8 mouse cellular contexts compared by ENCODE assay signal in genomic region chr7:100984452-100985395, GRCm38 (mm10). TPM values are rescaled to one million over a fixed set of nuclear protein-coding genes. Genes with fewer than 3 reads are reported as not detected.
A peak's percentile ranks its signal among the peaks of the same experiment; 100 is the strongest.
DNase-seq lines count a peak whose midpoint lies in the region; ATAC-seq lines count a peak whose summit lies in the region.

No protein-coding gene starts in this region.

- no peaks in the 10 kb centered on the region for H3K9me3 ChIP-seq in forebrain, embryonic 10.5 days
- no peaks in the 10 kb centered on the region for H3K9me3 ChIP-seq in forebrain, embryonic 15.5 days
- no peaks in the 10 kb centered on the region for H3K9me3 ChIP-seq in intestine, embryonic 15.5 days
- H3K9me3 ChIP-seq in stomach, embryonic 15.5 days: no peaks in the 10 kb centered on the region

- no peak overlapping the region for H3K4me2 ChIP-seq in forebrain, embryonic 15.5 days (replicated peaks)
- H3K4me2 ChIP-seq in intestine, embryonic 15.5 days (replicated peaks): peak overlapping the region; percentile 40
- peak overlapping the region; percentile 25 for H3K4me2 ChIP-seq in stomach, embryonic 15.5 days

- H3K9ac ChIP-seq in forebrain, embryonic 15.5 days (replicated peaks): no peak overlapping the region
- H3K9ac ChIP-seq in intestine, embryonic 15.5 days: no peak overlapping the region
- no peak overlapping the region for H3K9ac ChIP-seq in stomach, embryonic 15.5 days

- H3K27me3 ChIP-seq in forebrain, embryonic 10.5 days (ENCODE audit: poor library complexity, severe bottlenecking): peaks cover 12% of the 10 kb centered on the region
- H3K27me3 ChIP-seq in forebrain, embryonic 15.5 days: no peaks in the 10 kb centered on the region
- H3K27me3 ChIP-seq in intestine, embryonic 15.5 days (replicated peaks): no peaks in the 10 kb centered on the region
- no peaks in the 10 kb centered on the region for H3K27me3 ChIP-seq in stomach, embryonic 15.5 days (replicated peaks)

- no peaks in the 10 kb centered on the region for H3K36me3 ChIP-seq in forebrain, embryonic 10.5 days (replicated peaks)
- H3K36me3 ChIP-seq in forebrain, embryonic 15.5 days: no peaks in the 10 kb centered on the region
- H3K36me3 ChIP-seq in intestine, embryonic 15.5 days: no peaks in the 10 kb centered on the region
- no peaks in the 10 kb centered on the region for H3K36me3 ChIP-seq in stomach, embryonic 15.5 days

- H3K4me1 ChIP-seq in forebrain, embryonic 10.5 days: peaks cover 21% of the 10 kb centered on the region
- H3K4me1 ChIP-seq in forebrain, embryonic 15.5 days: peaks cover 3% of the 10 kb centered on the region; the same call in 1 of the 2 replicates
- H3K4me1 ChIP-seq in brown adipose tissue, adult 24 weeks (ENCODE audit: control insufficient read depth, insufficient read depth, insufficient read length, low read length): peaks cover 7% of the 10 kb centered on the region
- H3K4me1 ChIP-seq in intestine, embryonic 15.5 days (replicated peaks): peaks cover 12% of the 10 kb centered on the region
- H3K4me1 ChIP-seq in stomach, embryonic 15.5 days: peaks cover 15% of the 10 kb centered on the region

- no peak for DNase-seq in forebrain, embryonic 10.5 days (ENCODE audit: extremely low spot score, low spot score)
- DNase-seq in lung, adult 18-20 months: peak; percentile 39 to 41
- no peak for DNase-seq in layer of hippocampus, adult 9-11 months
- DNase-seq in T-cell, adult 2 months (ENCODE audit: low spot score): no peak

- WGBS in forebrain, embryonic 10.5 days: 37% methylated on average over 21 of the region's 21 CpGs
- WGBS in forebrain, embryonic 15.5 days: 38% methylated on average over 21 of the region's 21 CpGs
- WGBS in intestine, embryonic 15.5 days: 32% methylated on average over 21 of the region's 21 CpGs
- 35% methylated on average over 21 of the region's 21 CpGs for WGBS in stomach, embryonic 15.5 days

- peak overlapping the region; percentile 6; the same call in 1 of the 2 replicates for H3K4me3 ChIP-seq in forebrain, embryonic 10.5 days
- H3K4me3 ChIP-seq in forebrain, embryonic 15.5 days: no peak overlapping the region
- H3K4me3 ChIP-seq in brown adipose tissue, adult 24 weeks (ENCODE audit: insufficient read depth, low read depth, low read length): no peak overlapping the region
- H3K4me3 ChIP-seq in intestine, embryonic 15.5 days (replicated peaks): no peak overlapping the region
- no peak overlapping the region for H3K4me3 ChIP-seq in stomach, embryonic 15.5 days (replicated peaks)

- peak overlapping the region; percentile 69 for H3K27ac ChIP-seq in forebrain, embryonic 10.5 days
- no peak overlapping the region for H3K27ac ChIP-seq in forebrain, embryonic 15.5 days (replicated peaks)
- H3K27ac ChIP-seq in brown adipose tissue, adult 24 weeks (replicated peaks; ENCODE audit: low read depth, low read length): peak overlapping the region; percentile 53
- H3K27ac ChIP-seq in intestine, embryonic 15.5 days: peak overlapping the region; percentile 71
- peak overlapping the region; percentile 59 for H3K27ac ChIP-seq in stomach, embryonic 15.5 days

- ATAC-seq in forebrain, embryonic 15.5 days (replicated peaks): no peak
- ATAC-seq in intestine, embryonic 15.5 days: peak; percentile 94
- ATAC-seq in stomach, embryonic 15.5 days (ENCODE audit: insufficient read depth, low FRiP score, low read depth): peak; percentile 74

RNA-seq across cellular contexts. Expression of gene P2ry6, which starts 10.3 kb away (rescaled TPM):
- 1.5 and 2.0 TPM in 2 replicates for polyA plus RNA-seq in forebrain, embryonic 10.5 days (2016; fragmentation: Nextera tagmentation; extraction: Ambion mirVana)
- 2.2 and 2.7 TPM in 2 replicates for polyA plus RNA-seq in forebrain, embryonic 15.5 days (2015; fragmentation: Nextera tagmentation; extraction: Ambion mirVana)
- polyA plus RNA-seq in brown adipose tissue, adult 24 weeks (2012; ENCODE audit: insufficient read depth, insufficient read length, missing spikeins): 3.7 and 4.5 TPM in 2 replicates
- polyA plus RNA-seq in intestine, embryonic 15.5 days (2015; fragmentation: Nextera tagmentation; extraction: Ambion mirVana): 8.4 and 10.4 TPM in 2 replicates
- polyA plus RNA-seq in stomach, embryonic 15.5 days (2015; fragmentation: Nextera tagmentation; extraction: Ambion mirVana): 8.0 and 8.2 TPM in 2 replicates

RNA-seq across cellular contexts. Expression of gene P2ry2, which starts 27.9 kb away (rescaled TPM):
- polyA plus RNA-seq in forebrain, embryonic 10.5 days (2016; fragmentation: Nextera tagmentation; extraction: Ambion mirVana): 0.27 and 0.36 TPM in 2 replicates
- 0.11 TPM in 1 of 2 replicates, not detected in the other for polyA plus RNA-seq in forebrain, embryonic 15.5 days (2015; fragmentation: Nextera tagmentation; extraction: Ambion mirVana)
- 7.1 and 8.0 TPM in 2 replicates for polyA plus RNA-seq in brown adipose tissue, adult 24 weeks (2012; ENCODE audit: insufficient read depth, insufficient read length, missing spikeins)
- 2.7 TPM in 2 replicates for polyA plus RNA-seq in intestine, embryonic 15.5 days (2015; fragmentation: Nextera tagmentation; extraction: Ambion mirVana)
- polyA plus RNA-seq in stomach, embryonic 15.5 days (2015; fragmentation: Nextera tagmentation; extraction: Ambion mirVana): 3.0 and 4.9 TPM in 2 replicates

RNA-seq across cellular contexts. Expression of gene Arhgef17, which starts 52.8 kb away (rescaled TPM):
- polyA plus RNA-seq in forebrain, embryonic 10.5 days (2016; fragmentation: Nextera tagmentation; extraction: Ambion mirVana): 6.5 TPM in 2 replicates
- polyA plus RNA-seq in forebrain, embryonic 15.5 days (2015; fragmentation: Nextera tagmentation; extraction: Ambion mirVana): 7.3 and 7.6 TPM in 2 replicates
- 2.5 and 3.3 TPM in 2 replicates for polyA plus RNA-seq in brown adipose tissue, adult 24 weeks (2012; ENCODE audit: insufficient read depth, insufficient read length, missing spikeins)
- polyA plus RNA-seq in intestine, embryonic 15.5 days (2015; fragmentation: Nextera tagmentation; extraction: Ambion mirVana): 5.0 and 6.0 TPM in 2 replicates
- 6.2 and 7.9 TPM in 2 replicates for polyA plus RNA-seq in stomach, embryonic 15.5 days (2015; fragmentation: Nextera tagmentation; extraction: Ambion mirVana)

Comparison
In these comparisons a context has a peak if more than half of its experiments do, and no peak if none do; other contexts are left out.
1. DNase-seq: peak in lung, adult 18-20 months (2 of 2); none in forebrain, embryonic 10.5 days (single experiment), layer of hippocampus, adult 9-11 months (single experiment) and T-cell, adult 2 months (single experiment).